Mouse (Mus musculus): ENCODE results near the gene Gabarap.

Gene Gabarap

DNA sequence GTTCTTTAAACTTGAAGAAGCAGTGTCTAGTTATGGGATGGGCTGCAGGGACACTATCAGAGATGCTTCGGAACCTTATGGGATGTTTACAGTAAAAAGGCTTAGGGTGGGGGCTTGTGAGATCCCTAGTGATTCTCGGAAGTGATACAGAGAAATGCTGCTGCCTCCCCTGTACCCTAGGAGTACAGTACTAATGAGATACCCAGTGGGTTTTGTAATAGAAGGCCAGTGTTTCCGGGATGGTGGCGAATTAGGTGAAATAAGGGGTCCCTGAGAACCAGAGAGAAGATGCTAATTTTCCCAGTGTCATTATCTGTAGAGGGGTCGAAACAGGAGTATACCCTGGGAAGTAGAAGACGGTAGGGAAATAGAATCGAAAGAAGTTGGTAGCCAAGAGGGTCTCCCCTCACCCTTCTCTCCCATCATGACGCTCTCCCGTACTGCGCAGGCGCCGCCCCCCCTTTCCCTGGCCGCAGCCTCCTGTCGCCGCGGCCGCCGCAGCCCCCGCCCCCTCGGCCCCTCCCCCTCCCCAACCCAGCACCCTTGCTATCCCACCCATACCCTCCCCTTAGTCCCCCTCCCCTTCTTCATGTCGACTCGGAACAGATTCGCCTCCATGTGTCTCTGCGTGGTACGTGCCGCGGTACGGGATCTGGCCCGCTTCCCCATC lies 32.7 kb downstream of the Gabarap start:
- peak; percentile 69 for DNase-seq

DNA sequence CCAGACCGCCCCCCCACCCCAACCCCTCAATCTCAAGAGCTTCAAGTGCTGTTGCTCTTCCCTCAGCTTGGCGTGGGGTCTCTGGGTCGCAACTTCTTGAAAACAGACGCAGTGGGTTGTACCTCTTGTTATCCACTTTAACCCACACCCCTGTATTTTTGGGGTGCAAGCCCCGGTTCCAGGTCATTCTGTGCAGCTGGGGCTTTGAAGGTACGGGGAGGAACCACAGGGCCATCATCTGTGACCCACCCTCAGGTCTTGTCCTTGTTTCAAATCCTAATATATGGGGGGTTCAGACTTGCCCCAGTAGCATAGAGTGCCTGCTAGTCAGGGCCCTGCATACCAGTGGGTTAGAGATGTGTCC lies 33.2 kb downstream of the Gabarap start:
- DNase-seq = no peak

DNA sequence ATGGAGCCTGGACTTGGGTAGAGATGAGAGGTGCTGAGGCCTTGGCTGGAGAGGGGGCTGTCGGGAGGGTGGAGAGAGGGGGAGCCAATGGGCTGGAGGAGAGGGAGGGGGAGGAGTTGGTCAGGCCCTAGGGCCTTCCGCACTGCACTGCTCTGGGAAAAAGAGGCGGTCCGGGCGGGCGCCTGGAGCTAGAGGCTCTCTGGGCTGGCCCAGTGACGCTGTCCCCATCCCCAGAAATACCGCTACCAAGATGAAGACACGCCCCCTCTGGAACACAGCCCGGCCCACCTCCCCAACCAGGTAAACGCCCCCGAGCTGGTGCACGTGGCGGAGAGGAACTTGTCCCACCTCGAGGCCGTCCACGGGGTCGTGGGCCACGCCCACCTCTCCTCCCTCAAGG lies 35.7 kb downstream of the Gabarap start:
- peak; percentile 76 for DNase-seq

DNA sequence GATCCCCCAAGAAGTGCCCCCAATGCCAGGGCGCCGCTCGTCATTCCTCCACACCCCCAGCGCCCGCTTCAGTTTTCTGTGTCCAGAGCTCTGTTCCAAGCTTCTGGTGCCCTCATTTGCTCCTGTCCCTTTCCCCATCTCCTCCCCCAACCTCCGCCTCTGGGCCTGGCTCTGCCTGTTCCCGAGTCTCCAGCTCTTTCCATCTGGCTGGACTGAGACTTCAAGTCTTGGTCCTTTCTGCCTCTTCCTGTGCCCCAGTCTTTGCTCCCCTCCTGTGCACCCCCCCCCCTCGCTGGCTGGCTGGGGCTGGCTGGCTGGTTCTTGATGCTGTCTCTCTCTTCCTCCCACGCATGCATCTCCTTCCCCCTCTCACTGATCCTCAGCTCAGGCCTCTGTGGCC lies 36.5 kb downstream of the Gabarap start:
- DNase-seq = peak; percentile 50

DNA sequence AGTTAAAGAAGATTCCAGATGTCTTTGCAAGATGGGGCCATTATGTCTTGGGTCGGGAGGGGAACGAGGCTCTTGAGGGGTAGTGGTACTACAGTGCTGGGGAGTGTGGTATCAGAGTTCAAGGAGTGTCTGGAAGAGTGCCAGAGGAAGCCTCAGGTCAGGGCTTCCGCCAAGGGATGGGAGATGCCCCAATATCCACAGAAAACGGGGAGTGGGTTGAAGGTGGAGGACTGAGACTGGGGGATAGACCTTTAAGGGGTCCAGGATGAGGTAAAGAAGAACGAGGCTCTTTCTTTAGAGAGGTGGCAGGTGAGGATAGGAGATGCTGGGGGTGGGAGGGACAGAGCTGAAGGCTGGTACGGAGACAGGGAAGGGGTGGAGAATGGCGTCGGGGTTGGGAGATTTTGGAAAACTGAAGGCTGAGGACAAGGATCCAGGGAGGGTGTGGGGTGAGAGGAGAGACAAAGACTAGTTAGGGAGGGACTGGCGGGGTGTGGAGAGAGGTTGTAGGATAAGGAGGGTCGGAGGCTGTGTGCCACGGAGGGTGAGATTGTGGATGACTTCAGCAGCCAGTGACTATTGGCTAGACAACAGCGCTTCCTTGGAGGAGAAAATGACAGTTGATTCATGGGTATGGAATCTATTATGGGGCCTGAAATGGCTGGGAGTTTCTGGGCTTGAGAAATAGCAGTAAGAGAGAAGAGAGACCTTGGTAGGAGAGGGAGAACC lies 37.6 kb downstream of the Gabarap start:
- DNase-seq = no peak

DNA sequence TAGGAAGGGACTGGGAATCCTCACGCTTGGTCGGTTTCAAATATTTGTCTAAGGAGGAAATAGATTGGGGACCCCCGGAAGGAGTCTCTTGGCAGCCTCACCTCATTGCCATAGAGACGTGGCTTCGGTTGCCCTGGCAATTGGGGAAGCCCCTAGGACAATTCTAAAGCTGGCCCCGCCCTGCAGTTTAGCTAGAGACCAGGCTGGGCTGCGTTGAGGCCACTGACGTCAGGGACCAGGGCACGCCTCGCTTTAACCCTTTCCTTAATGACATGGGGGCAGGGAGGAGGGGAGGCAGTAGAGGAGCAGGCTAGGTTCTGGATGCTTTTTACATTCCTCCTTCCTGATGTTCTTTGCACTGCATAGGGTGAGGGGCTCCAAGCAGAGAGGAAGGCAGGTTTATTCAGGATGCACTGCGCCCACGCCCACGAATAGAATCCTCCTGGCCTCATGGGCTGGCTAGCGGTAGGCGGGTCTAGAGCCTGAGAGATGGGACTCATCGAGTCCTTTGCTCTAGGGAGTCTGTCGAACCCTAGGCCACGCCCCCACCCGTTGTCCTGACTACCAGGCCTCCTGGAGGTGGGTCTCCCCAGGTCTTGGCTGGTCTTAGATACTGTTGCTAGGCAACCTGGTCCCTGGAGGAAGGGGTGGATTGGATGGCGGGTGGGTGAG lies 38.3 kb downstream of the Gabarap start:
- peak; percentile 82 for DNase-seq

DNA sequence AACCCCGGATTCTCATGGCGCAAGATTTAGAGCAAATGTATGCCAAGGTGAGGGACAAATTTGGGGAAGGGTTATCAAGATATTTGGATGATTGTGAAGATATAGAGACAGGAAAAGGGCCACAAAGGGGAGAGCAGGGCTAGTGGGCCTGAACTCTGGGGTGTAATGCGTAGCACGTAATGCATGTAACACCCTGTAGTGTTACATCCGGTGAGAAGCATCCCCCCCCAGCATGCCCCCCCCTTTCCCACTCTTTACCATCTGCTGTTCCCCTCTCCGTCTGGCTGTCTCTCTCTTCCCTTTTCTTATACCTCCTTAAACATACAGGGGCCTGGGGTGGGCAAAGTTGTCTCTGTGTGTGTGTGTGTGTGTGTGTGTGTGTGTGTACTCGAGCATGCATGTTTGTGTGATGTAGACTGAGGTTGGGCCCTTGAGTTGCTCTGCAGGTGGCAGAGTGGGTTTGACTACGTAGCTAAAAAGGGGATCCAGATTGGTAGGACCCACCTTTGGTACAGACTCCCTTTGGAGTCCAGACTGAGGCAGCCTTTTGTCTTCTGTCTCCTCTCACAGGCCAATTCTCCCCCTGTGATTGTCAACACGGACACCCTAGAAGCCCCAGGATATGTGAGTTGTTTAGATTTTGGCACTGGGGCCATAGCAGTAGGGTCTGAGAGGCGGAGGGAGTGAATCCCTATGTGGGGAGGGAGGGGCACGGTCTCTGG lies 39.0 kb downstream of the Gabarap start:
- no peak for DNase-seq

DNA sequence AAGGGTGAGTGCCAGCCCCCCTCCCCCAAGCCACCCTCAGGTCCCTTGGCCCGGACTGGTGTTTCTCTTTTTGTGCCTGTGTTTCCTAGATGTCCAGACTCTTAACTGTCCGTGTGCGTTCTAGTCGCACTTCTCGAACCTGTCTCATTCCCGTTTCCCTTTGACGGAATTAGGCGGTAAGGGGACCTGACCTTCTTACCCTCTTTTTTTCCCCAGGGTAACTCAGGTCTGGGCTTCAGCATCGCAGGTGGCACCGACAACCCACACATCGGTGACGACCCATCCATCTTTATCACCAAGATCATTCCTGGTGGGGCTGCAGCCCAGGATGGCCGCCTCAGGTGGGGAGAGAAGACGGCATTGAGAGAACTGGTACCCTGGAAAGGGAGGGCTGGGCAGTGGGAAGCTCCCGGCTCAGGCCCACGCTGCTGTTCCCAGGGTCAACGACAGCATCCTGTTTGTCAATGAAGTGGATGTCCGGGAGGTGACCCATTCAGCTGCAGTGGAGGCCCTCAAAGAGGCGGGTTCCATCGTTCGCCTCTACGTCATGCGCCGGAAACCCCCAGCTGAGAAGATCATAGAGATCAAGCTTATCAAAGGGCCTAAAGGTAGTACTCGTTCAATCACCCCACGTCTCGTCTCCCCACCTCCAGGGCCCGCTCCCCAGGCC lies 39.8 kb downstream of the Gabarap start:
- no peak for DNase-seq

DNA sequence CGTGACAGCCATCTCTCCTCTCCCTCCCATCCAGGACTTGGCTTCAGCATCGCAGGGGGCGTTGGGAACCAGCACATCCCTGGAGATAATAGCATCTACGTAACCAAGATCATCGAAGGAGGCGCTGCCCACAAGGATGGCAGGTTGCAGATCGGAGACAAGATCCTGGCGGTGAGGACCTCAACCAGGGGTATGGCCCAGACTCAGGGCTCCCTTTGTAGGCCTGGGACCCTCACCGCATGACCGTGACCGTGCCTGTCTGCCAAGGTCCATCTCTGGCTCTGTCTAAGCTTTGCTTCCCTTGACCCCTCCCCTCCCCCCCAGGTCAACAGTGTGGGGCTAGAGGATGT lies 40.4 kb downstream of the Gabarap start:
- no peak for DNase-seq

DNA sequence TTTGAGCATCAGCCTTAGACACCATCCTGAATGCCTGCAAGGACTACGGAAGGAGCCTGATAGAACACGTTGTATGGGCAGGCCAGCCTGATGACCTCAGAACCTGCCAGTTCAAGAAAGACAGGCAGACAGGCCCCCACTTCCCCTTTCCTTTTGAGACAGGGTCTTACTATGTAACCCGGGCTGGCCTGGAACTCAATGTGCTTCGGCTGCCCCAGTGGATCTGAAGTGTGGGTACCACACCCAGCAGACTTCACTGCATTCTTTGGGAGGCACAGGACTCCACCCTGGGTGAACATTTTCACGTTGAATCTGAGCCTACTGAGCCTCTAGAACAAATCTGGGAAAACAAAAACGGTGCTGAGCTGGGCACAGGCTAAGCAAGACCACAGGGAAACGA lies 47.2 kb downstream of the Gabarap start:
- no peak for DNase-seq

DNA sequence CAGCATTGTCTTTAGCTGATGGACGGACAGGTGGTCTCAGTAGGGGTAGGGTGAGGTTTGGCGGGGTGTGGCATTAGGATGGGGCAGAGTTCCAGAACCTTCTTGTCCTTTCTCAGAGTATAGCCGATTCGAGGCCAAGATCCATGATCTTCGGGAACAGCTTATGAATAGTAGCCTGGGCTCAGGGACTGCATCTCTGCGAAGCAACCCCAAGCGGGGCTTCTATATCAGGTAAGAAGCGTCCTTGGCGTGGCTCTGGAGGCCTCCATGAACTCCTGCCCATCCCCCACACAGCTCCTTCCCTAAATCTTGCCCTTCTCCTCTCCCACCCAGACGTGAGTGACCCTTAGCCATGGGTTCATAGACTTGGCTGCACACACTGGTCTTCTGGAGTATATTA lies 48.7 kb downstream of the Gabarap start:
- no peak for DNase-seq

DNA sequence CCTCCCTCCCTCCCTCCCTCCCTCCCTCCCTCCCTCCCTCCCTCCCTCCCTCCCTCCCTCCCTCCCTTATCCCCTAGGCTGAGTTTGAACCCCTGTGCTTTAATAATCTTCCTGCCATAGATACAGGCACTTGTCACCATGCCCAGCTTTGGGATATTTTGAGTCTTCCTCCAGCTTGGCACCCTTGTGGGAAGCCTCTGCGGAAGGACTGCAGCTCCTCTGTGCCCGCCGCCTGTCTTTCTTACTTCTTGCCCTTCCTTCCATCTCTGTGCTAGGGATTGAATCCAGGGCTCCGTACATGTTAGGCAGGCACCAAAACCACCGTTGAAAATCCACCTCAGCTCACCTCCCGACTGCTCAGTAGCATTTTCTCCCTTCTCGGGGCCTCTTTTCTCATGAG lies 49.2 kb downstream of the Gabarap start:
- DNase-seq = no peak

DNA sequence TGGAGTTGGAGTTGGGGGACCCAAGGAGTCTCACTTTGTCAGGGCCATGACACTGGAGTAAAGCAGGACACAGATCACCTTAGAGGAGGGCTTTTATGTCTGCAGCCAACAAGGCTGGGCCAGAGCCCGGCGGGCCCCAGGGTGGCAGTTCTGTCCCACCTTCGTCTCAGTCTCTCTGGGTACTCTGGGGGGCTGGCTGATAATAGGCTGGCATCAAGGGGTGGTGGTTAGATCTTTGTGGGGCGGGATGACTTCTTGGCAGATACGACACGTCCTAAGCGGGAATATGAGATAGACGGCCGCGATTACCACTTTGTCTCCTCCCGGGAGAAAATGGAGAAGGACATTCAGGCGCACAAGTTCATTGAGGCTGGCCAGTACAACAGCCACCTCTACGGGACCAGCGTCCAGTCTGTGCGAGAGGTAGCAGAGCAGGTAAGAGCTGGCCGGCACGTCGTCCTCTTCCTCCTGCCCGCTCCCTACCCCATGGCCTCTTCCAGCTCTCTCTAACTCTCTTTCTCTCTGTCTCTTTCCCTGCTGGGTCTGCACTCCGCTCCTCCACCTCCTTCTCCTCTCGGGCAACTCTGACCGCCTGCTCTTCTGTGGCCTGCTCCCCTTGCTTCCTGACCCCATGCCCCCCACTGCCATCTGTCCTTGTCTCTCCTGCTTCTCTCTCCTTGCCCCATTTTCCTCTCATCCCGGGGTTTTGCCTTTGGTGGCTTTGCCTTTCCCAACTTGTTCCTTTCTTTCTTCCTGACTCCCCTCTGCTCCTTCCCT lies 51.6 kb downstream of the Gabarap start:
- DNase-seq = no peak

DNA sequence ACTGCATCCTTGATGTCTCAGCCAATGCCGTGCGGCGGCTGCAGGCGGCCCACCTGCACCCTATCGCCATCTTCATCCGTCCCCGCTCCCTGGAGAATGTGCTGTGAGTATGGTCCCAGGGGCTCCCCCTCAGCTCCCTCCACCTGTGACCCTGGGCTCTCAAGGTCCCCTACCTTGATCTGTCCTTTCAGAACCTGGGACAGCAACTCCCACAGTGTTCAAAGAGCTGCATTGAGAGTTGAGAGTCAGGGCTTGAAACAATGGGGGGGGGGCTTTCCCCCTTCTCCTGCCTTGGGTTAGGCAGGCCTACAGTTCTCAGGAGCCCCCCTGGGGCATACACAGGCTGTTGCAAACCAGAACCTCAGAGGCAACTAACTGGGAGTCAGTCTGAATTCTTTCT lies 52.7 kb downstream of the Gabarap start:
- no peak for DNase-seq
